Mouse (Mus musculus): Measurements from ENCODE around the gene Afp.

GRCm38 (mm10) chr5:90473902-90474301, 16.6 kb upstream of the Afp start:
- TF ChIP-seq CTCF (IDR thresholded peaks at IDR 0.05; ENCODE audit: extremely low read depth, insufficient read depth, low read length) (no peak), POLR2A (IDR thresholded peaks at IDR 0.05; ENCODE audit: extremely low read depth, insufficient read depth, low read length) (no peak)

All from cortical plate, adult 2 months (tissue).